Mouse (Mus musculus) embryonic fibroblast, embryonic 13.5 days (primary cell): Measurements from ENCODE around the gene Tacstd2.

Experiments
- CTCF ChIP-seq: IDR thresholded peaks from 2 replicates; pipeline ENCODE4 v1.5.1; 2011; ENCODE audit warnings: mild to moderate bottlenecking, control low read depth, low read length, moderate library complexity, borderline replicate concordance; ENCODE audit not compliant: insufficient read depth
- POLR2A ChIP-seq: IDR thresholded peaks from 2 replicates; pipeline ENCODE4 v1.6.1; 2011; ENCODE audit warnings: low read depth, mild to moderate bottlenecking, control low read depth, low read length, moderate library complexity

DNA sequence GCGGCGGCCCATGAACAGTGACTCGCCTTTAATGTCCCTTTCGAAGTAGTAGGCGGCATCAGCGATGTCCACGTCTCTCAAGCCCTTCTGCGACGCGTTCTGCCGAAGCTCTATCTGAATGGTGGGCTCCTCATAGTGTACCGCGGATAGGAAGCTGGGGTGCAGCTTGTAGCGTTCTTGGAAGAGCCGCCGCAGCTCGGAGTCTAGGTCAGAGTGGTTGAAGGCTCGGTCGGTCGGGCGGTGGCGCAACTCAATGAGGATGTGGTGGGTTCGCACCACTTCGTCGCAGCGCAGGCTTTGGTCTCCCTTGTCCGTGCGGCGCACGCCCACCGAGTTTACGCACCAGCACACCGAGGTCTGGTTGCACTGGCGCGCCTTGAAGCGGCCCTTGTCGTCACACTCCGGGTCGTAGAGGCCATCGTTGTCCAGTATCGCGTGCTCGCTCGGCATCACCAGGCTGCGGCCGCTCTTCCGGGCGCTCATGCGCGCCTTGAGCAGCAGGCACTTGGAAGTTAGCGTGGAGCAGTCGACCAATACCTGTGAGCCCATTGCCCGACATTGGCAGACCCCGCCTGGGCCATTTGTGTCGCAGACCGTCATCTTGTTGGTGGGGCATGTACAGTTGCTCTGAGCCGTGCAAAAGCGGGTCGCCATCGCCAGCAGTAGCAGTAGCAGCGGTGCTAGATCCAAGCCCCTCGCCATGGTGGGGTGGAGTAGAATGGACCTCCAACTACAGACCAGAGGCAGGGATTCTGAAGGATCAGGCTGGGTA lies 405 bp downstream of the Tacstd2 start:
- no peak for TF ChIP-seq POLR2A
- no peak for TF ChIP-seq CTCF
